ENCODE assay signal across 27 mouse cellular contexts in genomic region chr4:5276113-5276512, GRCm38 (mm10).
"Had no signal": no experiment of that assay in that cellular context is flagged by ENCODE, and none has a peak within 500 bp of the region (broad histone marks: within the 10 kb centered on the region; RNA-seq: fewer than 3 reads in every experiment).

No protein-coding gene starts in this region.

- H3K4me1 ChIP-seq: heart, embryonic 13.5 days; heart, embryonic 15.5 days; hindbrain, embryonic 13.5 days; hindbrain, embryonic 15.5 days; kidney, embryonic 15.5 days; limb, embryonic 10.5 days; limb, embryonic 12.5 days; liver, embryonic 13.5 days had no signal

- H3K27ac ChIP-seq: heart, adult 2 months; heart, embryonic 13.5 days; heart, embryonic 15.5 days; hindbrain, embryonic 13.5 days; hindbrain, embryonic 15.5 days; hindbrain, postnatal 0 days; kidney, embryonic 15.5 days; kidney, postnatal 0 days; left cerebral cortex, adult 2 months; limb, embryonic 10.5 days; limb, embryonic 12.5 days; liver, embryonic 13.5 days had no signal

- H3K9me3 ChIP-seq: heart, embryonic 13.5 days; heart, embryonic 15.5 days; hindbrain, embryonic 13.5 days; hindbrain, embryonic 15.5 days; kidney, embryonic 15.5 days; limb, embryonic 10.5 days; limb, embryonic 12.5 days; liver, embryonic 13.5 days had no signal

- H3K4me3 ChIP-seq: heart, adult 2 months; heart, embryonic 13.5 days; heart, embryonic 15.5 days; hindbrain, embryonic 13.5 days; hindbrain, embryonic 15.5 days; kidney, embryonic 15.5 days; left cerebral cortex, adult 2 months; limb, embryonic 10.5 days; limb, embryonic 12.5 days; liver, embryonic 13.5 days had no signal

- DNase-seq: gastrocnemius, postnatal 14 days; gastrocnemius, postnatal 36 days; heart, adult 11 months; heart, adult 2 months; heart, postnatal 14 days; heart, postnatal 36 days; kidney, adult 11 months; kidney, adult 2 months; kidney, adult 9 months; kidney, postnatal 14 days; kidney, postnatal 36 days; layer of hippocampus, adult 9-11 months; liver; liver, embryonic 13.5 days had no signal

- H3K27me3 ChIP-seq: heart, embryonic 13.5 days; heart, embryonic 15.5 days; hindbrain, embryonic 13.5 days; hindbrain, embryonic 15.5 days; kidney, embryonic 15.5 days; limb, embryonic 12.5 days; liver, embryonic 13.5 days had no signal

- ATAC-seq: hindbrain, postnatal 0 days; intestine, embryonic 16.5 days had no signal

- H3K36me3 ChIP-seq: heart, embryonic 13.5 days; heart, embryonic 15.5 days; hindbrain, embryonic 13.5 days; hindbrain, embryonic 15.5 days; kidney, embryonic 15.5 days; limb, embryonic 10.5 days; limb, embryonic 12.5 days; liver, embryonic 13.5 days had no signal

- H3K4me2 ChIP-seq: heart, embryonic 11.5 days; heart, embryonic 13.5 days; heart, embryonic 15.5 days; hindbrain, embryonic 13.5 days; hindbrain, embryonic 15.5 days; kidney, embryonic 15.5 days; limb, embryonic 12.5 days; liver, embryonic 11.5 days; liver, embryonic 13.5 days had no signal

- H3K9ac ChIP-seq: heart, embryonic 13.5 days; heart, embryonic 15.5 days; hindbrain, embryonic 13.5 days; hindbrain, embryonic 15.5 days; kidney, embryonic 15.5 days; limb, embryonic 12.5 days; liver, embryonic 13.5 days had no signal
